Mouse (Mus musculus): ENCODE measurements around the gene Sema5a.

GRCm38 (mm10) chr15:32198076-32198475, 46.5 kb upstream of the Sema5a start:
- TF ChIP-seq CTCF (IDR thresholded peaks at IDR 0.05; ENCODE audit: control insufficient read depth, insufficient read depth, insufficient read length) = no peak
- no peak for TF ChIP-seq MYOG (IDR thresholded peaks at IDR 0.05; ENCODE audit: control insufficient read depth, extremely low read depth, insufficient read length)
- TF ChIP-seq CEBPB (IDR thresholded peaks at IDR 0.05; ENCODE audit: low read depth) = no peak
- no peak for TF ChIP-seq MAX (IDR thresholded peaks at IDR 0.05)
- no peak for TF ChIP-seq FOSL1 (IDR thresholded peaks at IDR 0.05; ENCODE audit: insufficient read depth, low read length, poor library complexity, severe bottlenecking)
- TF ChIP-seq MYOD1 (IDR thresholded peaks at IDR 0.05; ENCODE audit: control insufficient read depth, insufficient read length, low read depth) = no peak
